Mouse (Mus musculus): ENCODE results near the gene Map3k6. TPM values are rescaled to one million over a fixed set of nuclear protein-coding genes. Genes with fewer than 3 reads are reported as not detected.
A peak's percentile ranks its signal among the peaks of the same experiment; 100 is the strongest.

Map3k6 gene
- polyA plus RNA-seq, 1 experiment: 1.2 TPM

GRCm38 (mm10) chr4:133211751-133212561, 28.7 kb upstream of the Map3k6 start, which contains the start of the genes Cd164l2 and Gpr3:
Gene Cd164l2 (plus strand): TSS chr4:133212131.
Gene Gpr3 (minus strand): TSS chr4:133212536.
- TF ChIP-seq GATA1 (IDR thresholded peaks at IDR 0.05; ENCODE audit: low read length) (no peak), TAL1 (IDR thresholded peaks at IDR 0.05; ENCODE audit: low read length) (no peak)
- no peaks in the 10 kb centered on the region for H3K36me3 ChIP-seq (ENCODE audit: control insufficient read depth)
- H3K4me1 ChIP-seq (ENCODE audit: control insufficient read depth): peaks cover 17% of the 10 kb centered on the region
- peak within 1 kb of the TSS; percentile 55 for H3K4me3 ChIP-seq (replicated peaks)
- peaks cover 2% of the 10 kb centered on the region; the same call in 1 of the 2 replicates for H3K9me3 ChIP-seq (ENCODE audit: control insufficient read depth, low read length)
- H3K27me3 ChIP-seq (ENCODE audit: control insufficient read depth): peaks cover 65% of the 10 kb centered on the region

GRCm38 (mm10) chr4:133212562-133213267, 27.9 kb upstream of the Map3k6 start:
- H3K36me3 ChIP-seq (ENCODE audit: control insufficient read depth): no peaks in the 10 kb centered on the region
- H3K27me3 ChIP-seq (ENCODE audit: control insufficient read depth): peaks cover 66% of the 10 kb centered on the region
- H3K4me3 ChIP-seq (replicated peaks): peak overlapping the region; percentile 55
- H3K4me1 ChIP-seq (ENCODE audit: control insufficient read depth): peaks cover 20% of the 10 kb centered on the region
- TF ChIP-seq TAL1 (IDR thresholded peaks at IDR 0.05; ENCODE audit: low read length) (no peak), GATA1 (IDR thresholded peaks at IDR 0.05; ENCODE audit: low read length) (no peak)
- H3K9me3 ChIP-seq (ENCODE audit: control insufficient read depth, low read length): peaks cover 2% of the 10 kb centered on the region; the same call in 1 of the 2 replicates

GRCm38 (mm10) chr4:133213268-133213590, 27.4 kb upstream of the Map3k6 start:
- Histone ChIP-seq H3K27me3 (ENCODE audit: control insufficient read depth) (peaks cover 71% of the 10 kb centered on the region), H3K4me3 (replicated peaks) (no peak overlapping the region), H3K9me3 (ENCODE audit: control insufficient read depth, low read length) (peaks cover 2% of the 10 kb centered on the region; the same call in 1 of the 2 replicates), H3K36me3 (ENCODE audit: control insufficient read depth) (no peaks in the 10 kb centered on the region), H3K4me1 (ENCODE audit: control insufficient read depth) (peaks cover 21% of the 10 kb centered on the region)
- TF ChIP-seq GATA1 (IDR thresholded peaks at IDR 0.05; ENCODE audit: low read length) (no peak), TAL1 (IDR thresholded peaks at IDR 0.05; ENCODE audit: low read length) (no peak)

- Histone ChIP-seq H3K27me3 (ENCODE audit: control insufficient read depth) (peaks cover 71% of the 10 kb centered on the region), H3K4me3 (replicated peaks) (no peak overlapping the region), H3K9me3 (ENCODE audit: control insufficient read depth, low read length) (peaks cover 2% of the 10 kb centered on the region; the same call in 1 of the 2 replicates), H3K4me1 (ENCODE audit: control insufficient read depth) (peaks cover 21% of the 10 kb centered on the region), H3K36me3 (ENCODE audit: control insufficient read depth) (no peaks in the 10 kb centered on the region)
- TF ChIP-seq GATA1 (IDR thresholded peaks at IDR 0.05; ENCODE audit: low read length) (no peak), TAL1 (IDR thresholded peaks at IDR 0.05; ENCODE audit: low read length) (no peak)
Observed at GRCm38 (mm10) chr4:133213661-133214060, 27.0 kb upstream of the Map3k6 start.

GRCm38 (mm10) chr4:133217641-133218040, 23.0 kb upstream of the Map3k6 start:
- H3K4me3 ChIP-seq (replicated peaks): no peak overlapping the region
- H3K27me3 ChIP-seq (ENCODE audit: control insufficient read depth): peaks cover 74% of the 10 kb centered on the region
- no peak for TF ChIP-seq GATA1 (IDR thresholded peaks at IDR 0.05; ENCODE audit: low read length)
- TF ChIP-seq TAL1 (IDR thresholded peaks at IDR 0.05; ENCODE audit: low read length): no peak
- no peaks in the 10 kb centered on the region for H3K36me3 ChIP-seq (ENCODE audit: control insufficient read depth)
- H3K4me1 ChIP-seq (ENCODE audit: control insufficient read depth): peaks cover 15% of the 10 kb centered on the region
- peaks cover 2% of the 10 kb centered on the region; the same call in 1 of the 2 replicates for H3K9me3 ChIP-seq (ENCODE audit: control insufficient read depth, low read length)

- Histone ChIP-seq H3K4me1 (ENCODE audit: control insufficient read depth) (peaks cover 8% of the 10 kb centered on the region), H3K36me3 (ENCODE audit: control insufficient read depth) (no peaks in the 10 kb centered on the region), H3K9me3 (ENCODE audit: control insufficient read depth, low read length) (no peaks in the 10 kb centered on the region), H3K4me3 (replicated peaks) (no peak overlapping the region), H3K27me3 (ENCODE audit: control insufficient read depth) (peaks cover 74% of the 10 kb centered on the region)
- TF ChIP-seq GATA1 (IDR thresholded peaks at IDR 0.05; ENCODE audit: low read length): no peak
- no peak for TF ChIP-seq TAL1 (IDR thresholded peaks at IDR 0.05; ENCODE audit: low read length)
Observed at GRCm38 (mm10) chr4:133218745-133219144, 21.9 kb upstream of the Map3k6 start.

- H3K4me3 ChIP-seq (replicated peaks): no peak overlapping the region
Observed at GRCm38 (mm10) chr4:133220656-133221055, 20.0 kb upstream of the Map3k6 start.

GRCm38 (mm10) chr4:133221701-133222100, 18.9 kb upstream of the Map3k6 start:
- H3K4me1 ChIP-seq (ENCODE audit: control insufficient read depth): peaks cover 8% of the 10 kb centered on the region
- no peaks in the 10 kb centered on the region for H3K36me3 ChIP-seq (ENCODE audit: control insufficient read depth)
- H3K27me3 ChIP-seq (ENCODE audit: control insufficient read depth): peaks cover 68% of the 10 kb centered on the region
- no peak overlapping the region for H3K4me3 ChIP-seq (replicated peaks)
- no peaks in the 10 kb centered on the region for H3K9me3 ChIP-seq (ENCODE audit: control insufficient read depth, low read length)
- no peak for TF ChIP-seq GATA1 (IDR thresholded peaks at IDR 0.05; ENCODE audit: low read length)
- no peak for TF ChIP-seq TAL1 (IDR thresholded peaks at IDR 0.05; ENCODE audit: low read length)

More at GRCm38 (mm10) chr4:133220656-133221055, 20.0 kb upstream of the Map3k6 start:
- H3K4me1 ChIP-seq (ENCODE audit: control insufficient read depth): peaks cover 8% of the 10 kb centered on the region
- H3K36me3 ChIP-seq (ENCODE audit: control insufficient read depth): no peaks in the 10 kb centered on the region
- H3K9me3 ChIP-seq (ENCODE audit: control insufficient read depth, low read length): no peaks in the 10 kb centered on the region
- H3K27me3 ChIP-seq (ENCODE audit: control insufficient read depth): peaks cover 65% of the 10 kb centered on the region
- TF ChIP-seq TAL1 (IDR thresholded peaks at IDR 0.05; ENCODE audit: low read length): no peak
- no peak for TF ChIP-seq GATA1 (IDR thresholded peaks at IDR 0.05; ENCODE audit: low read length)

GRCm38 (mm10) chr4:133223875-133224274, 16.7 kb upstream of the Map3k6 start:
- no peak overlapping the region for H3K4me3 ChIP-seq (replicated peaks)
- H3K4me1 ChIP-seq (ENCODE audit: control insufficient read depth): peaks cover 5% of the 10 kb centered on the region
- H3K27me3 ChIP-seq (ENCODE audit: control insufficient read depth): peaks cover 59% of the 10 kb centered on the region
- H3K36me3 ChIP-seq (ENCODE audit: control insufficient read depth): no peaks in the 10 kb centered on the region
- H3K9me3 ChIP-seq (ENCODE audit: control insufficient read depth, low read length): no peaks in the 10 kb centered on the region
- no peak for TF ChIP-seq GATA1 (IDR thresholded peaks at IDR 0.05; ENCODE audit: low read length)
- TF ChIP-seq TAL1 (IDR thresholded peaks at IDR 0.05; ENCODE audit: low read length): no peak

All from erythroblast, embryonic 14.5 days (primary cell).